25 mouse cellular contexts compared by ENCODE assay signal in genomic region chr14:113168584-113168983, GRCm38 (mm10).
"Had no signal": no experiment of that assay in that cellular context is flagged by ENCODE, and none has a peak within 500 bp of the region (broad histone marks: within the 10 kb centered on the region; RNA-seq: fewer than 3 reads in every experiment).

No protein-coding gene starts in this region.

- H3K36me3 ChIP-seq: heart, embryonic 13.5 days; hindbrain, embryonic 10.5 days; hindbrain, embryonic 12.5 days; intestine, embryonic 15.5 days; limb, embryonic 10.5 days; limb, embryonic 12.5 days; liver, embryonic 13.5 days; liver, embryonic 15.5 days had no signal

- H3K9ac ChIP-seq: heart, embryonic 13.5 days; hindbrain, embryonic 12.5 days; hindbrain, embryonic 14.5 days; intestine, embryonic 15.5 days; limb, embryonic 12.5 days; liver, embryonic 13.5 days; liver, embryonic 15.5 days; liver, postnatal 0 days had no signal

- ATAC-seq: hindbrain, embryonic 16.5 days; inflammation-experienced regulatory T-cells, adult 6 months; intestine, embryonic 15.5 days; intestine, postnatal 0 days; liver, postnatal 0 days had no signal

- H3K4me3 ChIP-seq: gastrocnemius, adult 2 months; heart, embryonic 13.5 days; hindbrain, embryonic 10.5 days; hindbrain, embryonic 12.5 days; intestine, embryonic 15.5 days; layer of hippocampus, adult 2 months; left cerebral cortex, adult 2 months; limb, embryonic 10.5 days; limb, embryonic 12.5 days; liver, embryonic 13.5 days; liver, embryonic 15.5 days had no signal

- DNase-seq: gastrocnemius, adult 2 months; gastrocnemius, postnatal 10 days; gastrocnemius, postnatal 25 days; kidney, adult 18-20 months; kidney, adult 8-10 months; kidney, postnatal 10 days; kidney, postnatal 25 days; kidney, postnatal 4 days; liver; liver, embryonic 13.5 days; liver, postnatal 0 days had no signal

- H3K4me1 ChIP-seq: hindbrain, embryonic 10.5 days; hindbrain, embryonic 12.5 days; intestine, embryonic 15.5 days; limb, embryonic 10.5 days; limb, embryonic 12.5 days; liver, embryonic 13.5 days; liver, embryonic 15.5 days had no signal

- H3K9me3 ChIP-seq: heart, embryonic 13.5 days; hindbrain, embryonic 10.5 days; hindbrain, embryonic 12.5 days; intestine, embryonic 15.5 days; limb, embryonic 10.5 days; limb, embryonic 12.5 days; liver, embryonic 13.5 days; liver, embryonic 15.5 days had no signal

- H3K4me2 ChIP-seq: heart, embryonic 13.5 days; hindbrain, embryonic 12.5 days; hindbrain, embryonic 14.5 days; intestine, embryonic 15.5 days; limb, embryonic 12.5 days; liver, embryonic 11.5 days; liver, embryonic 13.5 days; liver, embryonic 15.5 days had no signal

- H3K27ac ChIP-seq: gastrocnemius, adult 2 months; hindbrain, embryonic 10.5 days; hindbrain, embryonic 12.5 days; hindbrain, embryonic 14.5 days; intestine, embryonic 15.5 days; layer of hippocampus, adult 2 months; left cerebral cortex, adult 2 months; limb, embryonic 10.5 days; limb, embryonic 12.5 days; liver, embryonic 13.5 days; liver, embryonic 15.5 days had no signal

- H3K27me3 ChIP-seq: heart, embryonic 13.5 days; hindbrain, embryonic 12.5 days; intestine, embryonic 15.5 days; limb, embryonic 12.5 days; liver, embryonic 13.5 days; liver, embryonic 15.5 days had no signal
